Mouse (Mus musculus) layer of hippocampus, postnatal 36 days (tissue): ENCODE results near the gene Des. TPM values are rescaled to one million over a fixed set of nuclear protein-coding genes. Genes with fewer than 3 reads are reported as not detected.

Experiments used
- total RNA-seq, 2 experiments: library from RNA; stranded (reverse); gene quantifications; 2 replicates each; pipeline ENCODE4 v1.2.3; 2021

Des gene
- total RNA-seq, 2 experiments from 2014 or later: 0.72 to 1.1 TPM

Other genes with a start within 250 kb of the Des start
- gene Nhej1, start 235.1 kb upstream of the Des start, total RNA-seq: 1 to 10 TPM; 2.1 to 2.7 TPM
- gene Slc23a3, start 226.4 kb upstream of the Des start, total RNA-seq: under 1 TPM; 0.23 to 0.27 TPM
- gene Cnppd1, start 217.6 kb upstream of the Des start, total RNA-seq: 10 to 100 TPM; 26.9 to 33.0 TPM
- gene Retreg2, start 217.6 kb upstream of the Des start, total RNA-seq: 100 to 1,000 TPM; 177 to 178 TPM
- gene Zfand2b, start 191.7 kb upstream of the Des start, total RNA-seq: 10 to 100 TPM; 31.2 to 36.2 TPM
- 10 to 100 TPM; 26.1 to 27.2 TPM for gene Abcb6, start 179.9 kb upstream of the Des start, total RNA-seq
- gene Ankzf1, start 168.2 kb upstream of the Des start, total RNA-seq: 10 to 100 TPM; 25.4 to 28.1 TPM
- 100 to 1,000 TPM; 113 to 114 TPM for gene Atg9a, start 168.1 kb upstream of the Des start, total RNA-seq
- gene Glb1l, start 149.5 kb upstream of the Des start, total RNA-seq: 10 to 100 TPM; 13.0 to 19.1 TPM
- 10 to 100 TPM; 88.0 to 89.0 TPM for gene Stk16, start 149.5 kb upstream of the Des start, total RNA-seq
- gene Tuba4a, start 140.5 kb upstream of the Des start, total RNA-seq: 100 to 1,000 TPM; 517 to 555 TPM
- gene A630095N17Rik, start 128.2 kb upstream of the Des start, total RNA-seq: not detected
- 10 to 100 TPM; 74.3 to 75.8 TPM for gene Dnajb2, start 123.9 kb upstream of the Des start, total RNA-seq
- gene Ptprn, start 95.8 kb upstream of the Des start, total RNA-seq: 100 to 1,000 TPM; 372 to 375 TPM
- gene Resp18, start 81.9 kb upstream of the Des start, total RNA-seq: 100 to 1,000 TPM in 1 of 2 experiments, 10 to 100 TPM in 1; 81.7 to 106 TPM
- gene Dnpep, start 42.3 kb upstream of the Des start, total RNA-seq: 10 to 100 TPM; 39.4 to 46.7 TPM
- gene Speg, start 15.0 kb downstream of the Des start, total RNA-seq: 100 to 1,000 TPM; 166 to 180 TPM
- gene Gmppa, start 75.6 kb downstream of the Des start, total RNA-seq: 10 to 100 TPM; 63.6 to 73.5 TPM
- gene Asic4, start 90.1 kb downstream of the Des start, total RNA-seq: 1 to 10 TPM; 6.5 to 7.4 TPM
- 10 to 100 TPM; 76.8 to 82.8 TPM for gene Chpf, start 119.0 kb downstream of the Des start, total RNA-seq
- 10 to 100 TPM; 68.8 to 71.4 TPM for gene Tmem198, start 119.2 kb downstream of the Des start, total RNA-seq
- gene Obsl1, start 146.1 kb downstream of the Des start, total RNA-seq: 10 to 100 TPM; 24.1 to 26.3 TPM
- gene Inha, start 146.7 kb downstream of the Des start, total RNA-seq: 10 to 100 TPM; 16.4 to 16.6 TPM
- gene Stk11ip, start 161.2 kb downstream of the Des start, total RNA-seq: 10 to 100 TPM; 26.7 to 27.7 TPM
- gene Slc4a3, start 185.9 kb downstream of the Des start, total RNA-seq: 100 to 1,000 TPM; 104 to 109 TPM